Mouse (Mus musculus) midbrain, embryonic 11.5 days (tissue): ENCODE data around the gene Vmn2r62. TPM values are rescaled to one million over a fixed set of nuclear protein-coding genes. Genes with fewer than 3 reads are reported as not detected.
"Not testable (repeated sequence)": the region's sequence is repeated elsewhere in the genome, so short reads cannot be mapped to it uniquely, and the experiment has no call there.

Source experiments
- ATAC-seq: fragments of 200-750 bp; cut with Nextera tagmentation; 2 replicates; pipeline ENCODE4 v1.8.0; 2017; ENCODE audit warnings: moderate TSS enrichment, moderate library complexity; ENCODE audit not compliant: low FRiP score
- DNase-seq: peaks from one replicate; pipeline ENCODE4 v3.0.0; 2015; ENCODE audit warnings: low spot score; ENCODE audit errors: missing footprints
- H3K27ac ChIP-seq: fragments of 300-500 bp; sonication (generic); 2 replicates; pipeline ENCODE4 v1.5.1; 2014; ENCODE audit warnings: low read depth, low read length
- H3K27me3 ChIP-seq: fragments of 300-500 bp; sonication (generic); 2 replicates; pipeline ENCODE4 v1.6.1; 2014; ENCODE audit warnings: mild to moderate bottlenecking, low read length, moderate library complexity, mixed read lengths; ENCODE audit not compliant: control insufficient read depth, insufficient read depth
- H3K36me3 ChIP-seq: fragments of 300-500 bp; sonication (generic); 2 replicates; pipeline ENCODE4 v1.6.1; 2014; ENCODE audit warnings: mild to moderate bottlenecking, low read length, moderate library complexity, mixed read lengths; ENCODE audit not compliant: control insufficient read depth, insufficient read depth
- H3K4me1 ChIP-seq: fragments of 300-500 bp; sonication (generic); 2 replicates; pipeline ENCODE4 v1.6.1; 2014; ENCODE audit warnings: low read length; ENCODE audit not compliant: control insufficient read depth, insufficient read depth
- H3K4me2 ChIP-seq: fragments of 300-500 bp; sonication (generic); 2 replicates; pipeline ENCODE4 v1.6.1; 2014; ENCODE audit warnings: mild to moderate bottlenecking, moderate library complexity
- H3K4me3 ChIP-seq: fragments of 300-500 bp; sonication (generic); 2 replicates; pipeline ENCODE4 v1.5.1; 2014; ENCODE audit warnings: low read depth, low read length
- H3K9ac ChIP-seq: fragments of 300-500 bp; sonication (generic); 2 replicates; pipeline ENCODE4 v1.6.1; 2014; ENCODE audit warnings: low read length
- H3K9me3 ChIP-seq: fragments of 300-500 bp; sonication (generic); 2 replicates; pipeline ENCODE4 v1.6.1; 2016; ENCODE audit warnings: low read length; ENCODE audit not compliant: control insufficient read depth
- WGBS: fragments of 180-500 bp; shearing (Covaris S2); extraction: QIAGEN DNeasy Blood & Tissue Kit; methylation state at CpG from one replicate; pipeline ENCODE4 v1.1.7; 2014; 5-methylcytosine and 5-hydroxymethylcytosine counted together
- polyA plus RNA-seq: library from polyadenylated mRNA; unstranded; fragments of >200 nt; fragmentation: Nextera tagmentation; extraction: Ambion mirVana; gene quantifications from 2 replicates; pipeline ENCODE4 v1.2.1, GENCODE M21; 2014

Gene Vmn2r62
- not detected in 2 replicates for polyA plus RNA-seq

GRCm38 (mm10) chr7:42793425-42793824, at the start of gene Vmn2r62:
TSS of gene Vmn2r62 (minus strand) at chr7:42793525.
- not testable (repeated sequence) for H3K4me2 ChIP-seq, DNase-seq, H3K9ac ChIP-seq, H3K36me3 ChIP-seq, H3K9me3 ChIP-seq, H3K27ac ChIP-seq, ATAC-seq, H3K4me3 ChIP-seq, H3K4me1 ChIP-seq, H3K27me3 ChIP-seq
- WGBS = no CpG with 5 or more reads among the region's 1 CpGs

GRCm38 (mm10) chr7:42838366-42838765, 45.0 kb upstream of the Vmn2r62 start:
- not testable (repeated sequence) for H3K27ac ChIP-seq, H3K9me3 ChIP-seq, H3K9ac ChIP-seq, ATAC-seq, H3K4me2 ChIP-seq, H3K4me3 ChIP-seq, H3K27me3 ChIP-seq, DNase-seq, H3K36me3 ChIP-seq, H3K4me1 ChIP-seq

- Histone ChIP-seq H3K4me1 (no peaks in the 10 kb centered on the region), H3K27ac (no peak overlapping the region), H3K36me3 (no peaks in the 10 kb centered on the region), H3K4me3 (no peak overlapping the region), H3K9me3 (peaks cover 3% of the 10 kb centered on the region; the same call in 1 of the 2 replicates), H3K4me2 (no peak overlapping the region), H3K27me3 (no peaks in the 10 kb centered on the region), H3K9ac (no peak overlapping the region)
- WGBS = 78% methylated on average over 3 of the region's 3 CpGs
- ATAC-seq (no peak), DNase-seq (no peak)
These were observed 38.9 kb upstream of the Vmn2r62 start for GRCm38 (mm10) chr7:42832221-42832620.

GRCm38 (mm10) chr7:42749836-42750235, 43.5 kb downstream of the Vmn2r62 start:
- Histone ChIP-seq H3K27ac (no peak overlapping the region), H3K9me3 (no peaks in the 10 kb centered on the region; the same call in 1 of the 2 replicates), H3K36me3 (no peaks in the 10 kb centered on the region), H3K27me3 (no peaks in the 10 kb centered on the region), H3K9ac (no peak overlapping the region), H3K4me3 (no peak overlapping the region), H3K4me1 (no peaks in the 10 kb centered on the region), H3K4me2 (no peak overlapping the region)
- DNase-seq (no peak), ATAC-seq (no peak)
- 51% methylated on average over 20 of the region's 20 CpGs for WGBS

GRCm38 (mm10) chr7:42738536-42739210, 54.7 kb downstream of the Vmn2r62 start:
- WGBS = 88% methylated on average over 10 of the region's 10 CpGs
- no peak overlapping the region for H3K4me2 ChIP-seq
- H3K9me3 ChIP-seq = peaks cover 12% of the 10 kb centered on the region; the same call in 1 of the 2 replicates
- H3K27ac ChIP-seq = no peak overlapping the region
- no peak overlapping the region for H3K4me3 ChIP-seq
- DNase-seq = peak; percentile 45
- H3K9ac ChIP-seq = no peak overlapping the region
- H3K36me3 ChIP-seq = no peaks in the 10 kb centered on the region
- ATAC-seq = no peak
- H3K27me3 ChIP-seq = no peaks in the 10 kb centered on the region
- no peaks in the 10 kb centered on the region for H3K4me1 ChIP-seq

- WGBS = 85% methylated on average over 4 of the region's 4 CpGs
- ATAC-seq = not testable (repeated sequence)
These were observed 66.4 kb downstream of the Vmn2r62 start, which contains the start of gene Gm17067 for GRCm38 (mm10) chr7:42726917-42727316. TSS of gene Gm17067 (minus strand) at chr7:42727017.

More at GRCm38 (mm10) chr7:42726917-42727316, 66.4 kb downstream of the Vmn2r62 start, which contains the start of gene Gm17067:
- DNase-seq, H3K4me1 ChIP-seq, H3K9me3 ChIP-seq, H3K9ac ChIP-seq, H3K4me2 ChIP-seq, H3K4me3 ChIP-seq, H3K36me3 ChIP-seq, H3K27me3 ChIP-seq, H3K27ac ChIP-seq: not testable (repeated sequence)

Other genes starting within 250 kb of the Vmn2r62 start
- not detected in 2 replicates for gene Gm21028, start 214.9 kb downstream of the Vmn2r62 start, polyA plus RNA-seq
- 0.83 and 1.2 TPM in 2 replicates for gene Zfp977, start 201.0 kb downstream of the Vmn2r62 start, polyA plus RNA-seq
- gene Zfp976, start 150.9 kb downstream of the Vmn2r62 start, polyA plus RNA-seq = 0.97 and 0.98 TPM in 2 replicates
- gene Zfp975, start 100.8 kb downstream of the Vmn2r62 start, polyA plus RNA-seq = 8.3 and 8.6 TPM in 2 replicates
- gene Gm17067, start 66.5 kb downstream of the Vmn2r62 start, polyA plus RNA-seq = not detected in 2 replicates
- not detected in 2 replicates for gene Gm2381, start 73.7 kb upstream of the Vmn2r62 start, polyA plus RNA-seq
- gene Vmn2r63, start 140.3 kb upstream of the Vmn2r62 start, polyA plus RNA-seq = not detected in 2 replicates
- not detected in 2 replicates for gene Gm9268, start 225.2 kb upstream of the Vmn2r62 start, polyA plus RNA-seq